Comparison of ENCODE assay signal across 8 mouse cellular contexts in genomic region chr6:125379781-125380180, GRCm38 (mm10). TPM values are rescaled to one million over a fixed set of nuclear protein-coding genes. Genes with fewer than 3 reads are reported as not detected.
DNase-seq lines count a peak whose midpoint lies in the region; ATAC-seq and TF ChIP-seq lines count a peak whose summit lies in the region.

No protein-coding gene starts in this region.

- H3K4me1 ChIP-seq in heart, postnatal 0 days (ENCODE audit: control insufficient read depth, insufficient read depth), result peaks cover 13% of the 10 kb centered on the region
- peaks cover 6% of the 10 kb centered on the region; the same call in 1 of the 2 replicates for H3K4me1 ChIP-seq in forebrain, embryonic 11.5 days (replicated peaks; ENCODE audit: control insufficient read depth, insufficient read depth, low read length)
- peaks cover 24% of the 10 kb centered on the region for H3K4me1 ChIP-seq in kidney, postnatal 0 days (replicated peaks; ENCODE audit: insufficient read depth, low read length)
- H3K4me1 ChIP-seq in midbrain, embryonic 16.5 days (ENCODE audit: control insufficient read depth, insufficient read depth, low read length), result peaks cover 10% of the 10 kb centered on the region

- peak overlapping the region; percentile 27; the same call in 1 of the 2 replicates for H3K4me3 ChIP-seq in heart, postnatal 0 days (ENCODE audit: low read depth, low read length)
- no peak overlapping the region for H3K4me3 ChIP-seq in forebrain, embryonic 11.5 days (ENCODE audit: low read depth, low read length)
- peak overlapping the region; percentile 39 for H3K4me3 ChIP-seq in kidney, postnatal 0 days (replicated peaks; ENCODE audit: low read depth, low read length)
- peak overlapping the region; percentile 41 for H3K4me3 ChIP-seq in midbrain, embryonic 16.5 days (ENCODE audit: low read depth, low read length)
- no peak overlapping the region for H3K4me3 ChIP-seq in layer of hippocampus, adult 2 months

- no peak overlapping the region for H3K9ac ChIP-seq in heart, postnatal 0 days (replicated peaks; ENCODE audit: low read depth, low read length)
- no peak overlapping the region for H3K9ac ChIP-seq in forebrain, embryonic 11.5 days (ENCODE audit: low read length)
- peak overlapping the region; percentile 60 for H3K9ac ChIP-seq in kidney, postnatal 0 days (ENCODE audit: low read depth, low read length)
- H3K9ac ChIP-seq in midbrain, embryonic 16.5 days (ENCODE audit: low read depth, low read length), result peak overlapping the region; percentile 55; the same call in 1 of the 2 replicates

- peaks cover 68% of the 10 kb centered on the region for H3K27me3 ChIP-seq in heart, postnatal 0 days (ENCODE audit: control insufficient read depth, insufficient read depth, low read length)
- peaks cover 35% of the 10 kb centered on the region for H3K27me3 ChIP-seq in forebrain, embryonic 11.5 days (ENCODE audit: control insufficient read depth, insufficient read depth, low read length)
- no peaks in the 10 kb centered on the region for H3K27me3 ChIP-seq in kidney, postnatal 0 days (ENCODE audit: insufficient read depth, low read length)
- peaks cover 42% of the 10 kb centered on the region for H3K27me3 ChIP-seq in midbrain, embryonic 16.5 days (ENCODE audit: control insufficient read depth, insufficient read depth, low read depth, low read length)

- no peak overlapping the region for H3K27ac ChIP-seq in heart, postnatal 0 days (ENCODE audit: low read depth)
- H3K27ac ChIP-seq in forebrain, embryonic 11.5 days (ENCODE audit: low read depth, low read length), result no peak overlapping the region
- H3K27ac ChIP-seq in kidney, postnatal 0 days, result no peak overlapping the region
- no peak overlapping the region for H3K27ac ChIP-seq in midbrain, embryonic 16.5 days (ENCODE audit: low read length)
- H3K27ac ChIP-seq in layer of hippocampus, adult 2 months, result no peak overlapping the region

- peak overlapping the region; percentile 50 for H3K4me2 ChIP-seq in heart, postnatal 0 days (ENCODE audit: low read depth, low read length)
- H3K4me2 ChIP-seq in forebrain, embryonic 11.5 days (ENCODE audit: low read depth, low read length, severe bottlenecking), result peak overlapping the region; percentile 44
- H3K4me2 ChIP-seq in kidney, postnatal 0 days (ENCODE audit: low read length), result peak overlapping the region; percentile 88
- H3K4me2 ChIP-seq in midbrain, embryonic 16.5 days (ENCODE audit: low read length), result peak overlapping the region; percentile 76

- H3K36me3 ChIP-seq in heart, postnatal 0 days (replicated peaks; ENCODE audit: control insufficient read depth, insufficient read depth, low read length), result no peaks in the 10 kb centered on the region
- H3K36me3 ChIP-seq in forebrain, embryonic 11.5 days (ENCODE audit: control insufficient read depth, insufficient read depth, low read length), result no peaks in the 10 kb centered on the region
- H3K36me3 ChIP-seq in kidney, postnatal 0 days (ENCODE audit: insufficient read depth, low read length), result no peaks in the 10 kb centered on the region
- H3K36me3 ChIP-seq in midbrain, embryonic 16.5 days (ENCODE audit: control insufficient read depth, insufficient read depth, low read length), result no peaks in the 10 kb centered on the region

- WGBS in heart, postnatal 0 days, result 4% methylated on average over 8 of the region's 9 CpGs
- 2% methylated on average over 9 of the region's 9 CpGs for WGBS in forebrain, embryonic 11.5 days
- WGBS in kidney, postnatal 0 days, result 5% methylated on average over 9 of the region's 9 CpGs
- WGBS in midbrain, embryonic 16.5 days, result 5% methylated on average over 9 of the region's 9 CpGs

- TF ChIP-seq EP300 in heart, postnatal 0 days (IDR thresholded peaks at IDR 0.05; ENCODE audit: low read depth), result no peak

- H3K9me3 ChIP-seq in heart, postnatal 0 days (replicated peaks; ENCODE audit: control insufficient read depth, low read length), result no peaks in the 10 kb centered on the region
- H3K9me3 ChIP-seq in forebrain, embryonic 11.5 days (ENCODE audit: control insufficient read depth, low read length), result no peaks in the 10 kb centered on the region
- no peaks in the 10 kb centered on the region for H3K9me3 ChIP-seq in kidney, postnatal 0 days (replicated peaks; ENCODE audit: low read length)
- H3K9me3 ChIP-seq in midbrain, embryonic 16.5 days (replicated peaks; ENCODE audit: control insufficient read depth, low read length, poor library complexity, severe bottlenecking), result no peaks in the 10 kb centered on the region

- ATAC-seq in heart, postnatal 0 days (ENCODE audit: insufficient read depth, low read depth), result no peak
- no peak for ATAC-seq in forebrain, embryonic 11.5 days (replicated peaks; ENCODE audit: low FRiP score)
- ATAC-seq in kidney, postnatal 0 days (replicated peaks; ENCODE audit: low FRiP score, low read depth), result no peak
- ATAC-seq in midbrain, embryonic 16.5 days, result no peak

- intact Hi-C loops in heart, postnatal 14 days (cut with DNase I), result no loop called here

- no peak for DNase-seq in heart, postnatal 0 days (ENCODE audit: low spot score)
- DNase-seq in heart, postnatal 14 days, result no peak
- no peak for DNase-seq in forebrain, embryonic 11.5 days (ENCODE audit: low spot score)
- DNase-seq in kidney, postnatal 0 days (ENCODE audit: low spot score), result peak; percentile 56
- DNase-seq in layer of hippocampus, adult 2 months (ENCODE audit: low spot score in 2 of 2), result no peak
- no peak for DNase-seq in retina, postnatal 1 day
- DNase-seq in urinary bladder, postnatal 25 days (ENCODE audit: low spot score), result no peak

- no peak for TF ChIP-seq CTCF in heart, postnatal 0 days (IDR thresholded peaks at IDR 0.05; ENCODE audit: low read depth)
- no peak for TF ChIP-seq CTCF in kidney, postnatal 0 days (IDR thresholded peaks at IDR 0.05; ENCODE audit: low read depth)
- no peak for TF ChIP-seq CTCF in layer of hippocampus, adult 2 months (conservative IDR thresholded peaks at IDR 0.05)

RNA-seq across cellular contexts. Expression of gene Plekhg6, which starts 0.8 kb away (rescaled TPM):
- not detected in 2 replicates for total RNA-seq in heart, postnatal 0 days (2014; rRNA removed; ENCODE audit: low replicate concordance)
- polyA plus RNA-seq in heart, postnatal 0 days (2015; fragmentation: Nextera tagmentation; extraction: Ambion mirVana), result 0.05 and 0.10 TPM in 2 replicates
- not detected for total RNA-seq in heart, postnatal 14 days (2021)
- 0.12 and 0.19 TPM in 2 replicates for polyA plus RNA-seq in forebrain, embryonic 11.5 days (2014; fragmentation: Nextera tagmentation; extraction: Ambion mirVana)
- 3.1 and 3.4 TPM in 2 replicates for polyA plus RNA-seq in kidney, postnatal 0 days (2015; fragmentation: Nextera tagmentation; extraction: Ambion mirVana)
- polyA plus RNA-seq in midbrain, embryonic 16.5 days (2015; fragmentation: Nextera tagmentation; extraction: Ambion mirVana), result 0.20 and 0.44 TPM in 2 replicates
- total RNA-seq in layer of hippocampus, adult 2 months (2021), result under 1 TPM in 1 of 2 experiments, not detected in 1; 0.17 TPM

RNA-seq across cellular contexts. Expression of gene Tnfrsf1a, which starts 30.6 kb away (rescaled TPM):
- total RNA-seq in heart, postnatal 0 days (2014; rRNA removed; ENCODE audit: low replicate concordance), result 37.1 and 52.8 TPM in 2 replicates
- polyA plus RNA-seq in heart, postnatal 0 days (2015; fragmentation: Nextera tagmentation; extraction: Ambion mirVana), result 39.8 and 40.1 TPM in 2 replicates
- 10 to 100 TPM; 63.4 to 70.7 TPM for total RNA-seq in heart, postnatal 14 days (2021)
- 24.0 and 25.9 TPM in 2 replicates for polyA plus RNA-seq in forebrain, embryonic 11.5 days (2014; fragmentation: Nextera tagmentation; extraction: Ambion mirVana)
- 77.9 and 80.4 TPM in 2 replicates for polyA plus RNA-seq in kidney, postnatal 0 days (2015; fragmentation: Nextera tagmentation; extraction: Ambion mirVana)
- polyA plus RNA-seq in midbrain, embryonic 16.5 days (2015; fragmentation: Nextera tagmentation; extraction: Ambion mirVana), result 11.0 and 11.2 TPM in 2 replicates
- total RNA-seq in layer of hippocampus, adult 2 months (2021), result 10 to 100 TPM; 12.0 to 12.1 TPM

RNA-seq across cellular contexts. Expression of gene Scnn1a, which starts 59.3 kb away (rescaled TPM):
- total RNA-seq in heart, postnatal 0 days (2014; rRNA removed; ENCODE audit: low replicate concordance), result 0.46 and 1.3 TPM in 2 replicates
- polyA plus RNA-seq in heart, postnatal 0 days (2015; fragmentation: Nextera tagmentation; extraction: Ambion mirVana), result 0.37 and 0.46 TPM in 2 replicates
- total RNA-seq in heart, postnatal 14 days (2021), result 1 to 10 TPM in 1 of 2 experiments, under 1 TPM in 1; 1.00 to 1.1 TPM
- 0.21 and 0.28 TPM in 2 replicates for polyA plus RNA-seq in forebrain, embryonic 11.5 days (2014; fragmentation: Nextera tagmentation; extraction: Ambion mirVana)
- 19.9 and 22.7 TPM in 2 replicates for polyA plus RNA-seq in kidney, postnatal 0 days (2015; fragmentation: Nextera tagmentation; extraction: Ambion mirVana)
- polyA plus RNA-seq in midbrain, embryonic 16.5 days (2015; fragmentation: Nextera tagmentation; extraction: Ambion mirVana), result 0.67 and 1.1 TPM in 2 replicates
- 1 to 10 TPM; 4.3 to 5.2 TPM for total RNA-seq in layer of hippocampus, adult 2 months (2021)

Comparison
In these comparisons a context has a peak if more than half of its experiments do, and no peak if none do; other contexts are left out.
1. H3K4me3 ChIP-seq: peak in heart, postnatal 0 days (single experiment), kidney, postnatal 0 days (single experiment) and midbrain, embryonic 16.5 days (single experiment); none in forebrain, embryonic 11.5 days (single experiment) and layer of hippocampus, adult 2 months (single experiment).
2. H3K9ac ChIP-seq: peak in kidney, postnatal 0 days (single experiment) and midbrain, embryonic 16.5 days (single experiment); none in heart, postnatal 0 days (single experiment) and forebrain, embryonic 11.5 days (single experiment).
3. Peak in every context shown above with its lines, with median percentiles within 50 percentile points of each other: H3K4me2 ChIP-seq.